Mouse (Mus musculus) layer of hippocampus, adult 18-20 months (tissue): ENCODE data around the gene A930017K11Rik. TPM values are rescaled to one million over a fixed set of nuclear protein-coding genes. Genes with fewer than 3 reads are reported as not detected.

Source experiments
- DNase-seq, 2 experiments: peaks; one replicate each; pipeline ENCODE4 v3.0.0; 2022; ENCODE audit warnings: low spot score in 2 of 2
- long read RNA-seq: library from polyadenylated mRNA; stranded (forward); transcript quantifications from one replicate; pipeline ENCODE4 v2.0.0, GENCODE M21; 2021
- total RNA-seq, 2 experiments: library from RNA; stranded (reverse); gene quantifications; 2 replicates each; pipeline ENCODE4 v1.2.3; 2021

The A930017K11Rik gene
- under 1 TPM; 0.99 TPM for total RNA-seq
- long read RNA-seq = 0 reads

GRCm38 (mm10) chr17:25951803-25952623, at the start of gene A930017K11Rik:
A930017K11Rik (minus strand) TSS chr17:25952565.
- DNase-seq = no peak

- DNase-seq = no peak
Measured at GRCm38 (mm10) chr17:25998425-25998824, 46.1 kb upstream of the A930017K11Rik start.

GRCm38 (mm10) chr17:25993489-25993888, 41.1 kb upstream of the A930017K11Rik start:
- DNase-seq = no peak

- DNase-seq = no peak
Measured at GRCm38 (mm10) chr17:25992274-25992673, 39.9 kb upstream of the A930017K11Rik start.

- DNase-seq = no peak
Measured at GRCm38 (mm10) chr17:25990331-25990730, 38.0 kb upstream of the A930017K11Rik start.

- peak; percentile 95 to 98 for DNase-seq
Measured at GRCm38 (mm10) chr17:25985306-25986294, 33.2 kb upstream of the A930017K11Rik start, which contains the start of gene Capn15. Capn15 (minus strand) TSS chr17:25985796.

GRCm38 (mm10) chr17:25984556-25985305, 32.4 kb upstream of the A930017K11Rik start:
- no peak for DNase-seq

- DNase-seq = no peak
Measured at GRCm38 (mm10) chr17:25984066-25984465, 31.7 kb upstream of the A930017K11Rik start.

- no peak for DNase-seq
Measured at GRCm38 (mm10) chr17:25982913-25983312, 30.5 kb upstream of the A930017K11Rik start.

- DNase-seq = no peak
Measured at GRCm38 (mm10) chr17:25980854-25981253, 28.5 kb upstream of the A930017K11Rik start.

GRCm38 (mm10) chr17:25979829-25980738, 27.7 kb upstream of the A930017K11Rik start:
- DNase-seq = no peak

- no peak for DNase-seq
Measured at GRCm38 (mm10) chr17:25970954-25971707, 18.8 kb upstream of the A930017K11Rik start.

- DNase-seq = no peak
Measured at GRCm38 (mm10) chr17:25970448-25970847, 18.1 kb upstream of the A930017K11Rik start.

- DNase-seq = no peak
Measured at GRCm38 (mm10) chr17:25968176-25968575, 15.8 kb upstream of the A930017K11Rik start.

- no peak for DNase-seq
Measured at GRCm38 (mm10) chr17:25967652-25968051, 15.3 kb upstream of the A930017K11Rik start.

GRCm38 (mm10) chr17:25964271-25964670, 11.9 kb upstream of the A930017K11Rik start:
- DNase-seq = no peak

GRCm38 (mm10) chr17:25962413-25962905, 10.1 kb upstream of the A930017K11Rik start:
- DNase-seq = no peak

GRCm38 (mm10) chr17:25961566-25961965, 9.2 kb upstream of the A930017K11Rik start:
- DNase-seq = no peak
